Mouse (Mus musculus) ES-E14 (cell line): ENCODE results near the gene Trim62.

Experiments used
- HCFC1 ChIP-seq: IDR thresholded peaks from 2 replicates; pipeline ENCODE4 v1.6.1; 2012; ENCODE audit warnings: low read length, inconsistent platforms, borderline replicate concordance; ENCODE audit not compliant: insufficient read depth
- ZNF384 ChIP-seq: IDR thresholded peaks from 2 replicates; pipeline ENCODE4 v1.6.1; 2012; ENCODE audit warnings: low read depth, low read length, inconsistent platforms

- no peak for TF ChIP-seq HCFC1
- TF ChIP-seq ZNF384 = no peak
Observed at GRCm38 (mm10) chr4:128950461-128950860, 67.1 kb downstream of the Trim62 start.
